Mouse (Mus musculus) CH12.LX (cell line): ENCODE results near the gene Zbtb38. TPM values are rescaled to one million over a fixed set of nuclear protein-coding genes. Genes with fewer than 3 reads are reported as not detected.

Source experiments
- DNase-seq: peaks from one replicate; pipeline ENCODE4 v3.0.0-alpha.2; 2013; ENCODE audit errors: extremely low read depth
- H3K27ac ChIP-seq: 2 replicates; pipeline ENCODE4 v1.5.1; 2012; ENCODE audit warnings: low read depth, mild to moderate bottlenecking, control low read depth, moderate library complexity; ENCODE audit not compliant: insufficient read depth
- H3K27me3 ChIP-seq: replicated peaks from 2 replicates; pipeline ENCODE3; 2012; ENCODE audit warnings: inconsistent platforms
- H3K36me3 ChIP-seq, 2 experiments: replicated peaks in 1 of 2; 2 replicates each; pipeline versions ENCODE3 to v1.6.1; 2012; ENCODE audit warnings: inconsistent platforms in 1 of 2, low read length in 1 of 2, mild to moderate bottlenecking in 1 of 2, mixed read lengths in 1 of 2, moderate library complexity in 1 of 2; ENCODE audit not compliant: control insufficient read depth in 1 of 2, insufficient read depth in 1 of 2
- H3K4me1 ChIP-seq, 2 experiments: 2 replicates each; pipeline ENCODE4 v1.6.1; 2012; ENCODE audit warnings: inconsistent platforms in 1 of 2, moderate library complexity in 1 of 2; ENCODE audit not compliant: insufficient read depth in 2 of 2, control insufficient read depth in 1 of 2
- H3K4me2 ChIP-seq: 2 replicates; pipeline ENCODE4 v1.6.1; 2012; ENCODE audit warnings: low read depth, mild to moderate bottlenecking, control low read depth; ENCODE audit not compliant: poor library complexity, insufficient read depth, severe bottlenecking
- H3K4me3 ChIP-seq, 3 experiments: fragments of 150-350 bp in 1 of 3; sonication (generic) in 1 of 3; replicated peaks in 1 of 3; 2 replicates each; pipeline versions ENCODE3 to v1.5.1; 2011 to 2012; ENCODE audit warnings: low read depth in 2 of 3, low read length in 2 of 3, mild to moderate bottlenecking in 2 of 3, moderate library complexity in 2 of 3, control low read depth in 1 of 3, improper control_type of control experiment in 1 of 3, inconsistent platforms in 1 of 3, mixed read lengths in 1 of 3; ENCODE audit not compliant: poor library complexity in 1 of 3
- H3K79me2 ChIP-seq: replicated peaks from 2 replicates; pipeline ENCODE4 v1.6.1; 2012; ENCODE audit warnings: mild to moderate bottlenecking, moderate library complexity; ENCODE audit not compliant: control insufficient read depth, poor library complexity, insufficient read depth, severe bottlenecking; ENCODE audit errors: extremely low read depth
- H3K9ac ChIP-seq: 2 replicates; pipeline ENCODE4 v1.6.1; 2012; ENCODE audit warnings: low read depth, mild to moderate bottlenecking, control low read depth, moderate library complexity; ENCODE audit not compliant: insufficient read depth
- H3K9me3 ChIP-seq: replicated peaks from 2 replicates; pipeline ENCODE3; 2012; ENCODE audit warnings: low read length, inconsistent platforms, mixed read lengths
- CHD1 ChIP-seq: IDR thresholded peaks from 2 replicates; pipeline ENCODE4 v1.6.1; 2012; ENCODE audit warnings: low read depth, low read length, improper control_type of control experiment, inconsistent platforms
- CHD2 ChIP-seq: IDR thresholded peaks from 2 replicates; pipeline ENCODE4 v1.6.1; 2011; ENCODE audit warnings: low read length, improper control_type of control experiment
- E2F4 ChIP-seq: IDR thresholded peaks from 2 replicates; pipeline ENCODE4 v1.6.1; 2011; ENCODE audit warnings: low read depth, low read length, improper control_type of control experiment; ENCODE audit not compliant: insufficient replicate concordance
- ELF1 ChIP-seq: IDR thresholded peaks from 2 replicates; pipeline ENCODE4 v1.6.1; 2014; ENCODE audit warnings: low read depth, mild to moderate bottlenecking, inconsistent platforms, low read length, improper control_type of control experiment
- ETS1 ChIP-seq: conservative IDR thresholded peaks from 2 replicates; pipeline ENCODE4 v1.6.1; 2012; ENCODE audit warnings: low read depth, mild to moderate bottlenecking, inconsistent platforms, low read length, improper control_type of control experiment, moderate library complexity
- HCFC1 ChIP-seq: IDR thresholded peaks from 2 replicates; pipeline ENCODE4 v1.6.1; 2012; ENCODE audit warnings: low read depth, mild to moderate bottlenecking, inconsistent platforms, low read length, improper control_type of control experiment
- IRF4 ChIP-seq: IDR thresholded peaks from 2 replicates; pipeline ENCODE4 v1.6.1; 2014; ENCODE audit warnings: low read depth, mild to moderate bottlenecking, inconsistent platforms, low read length, improper control_type of control experiment
- JUND ChIP-seq: conservative IDR thresholded peaks from 2 replicates; pipeline ENCODE4 v1.6.1; 2011; ENCODE audit warnings: low read depth, low read length, improper control_type of control experiment
- KAT2A ChIP-seq: IDR thresholded peaks from 2 replicates; pipeline ENCODE4 v1.6.1; 2012; ENCODE audit warnings: low read length, improper control_type of control experiment, inconsistent platforms; ENCODE audit not compliant: insufficient replicate concordance
- MAFK ChIP-seq: IDR thresholded peaks from 2 replicates; pipeline ENCODE4 v1.6.1; 2011; ENCODE audit warnings: low read length, improper control_type of control experiment; ENCODE audit not compliant: insufficient replicate concordance
- MAX ChIP-seq: IDR thresholded peaks from 2 replicates; pipeline ENCODE4 v1.6.1; 2011; ENCODE audit warnings: low read length, improper control_type of control experiment
- MAZ ChIP-seq: IDR thresholded peaks from 2 replicates; pipeline ENCODE4 v1.6.1; 2012; ENCODE audit warnings: low read depth, mild to moderate bottlenecking, inconsistent platforms, low read length, improper control_type of control experiment, moderate library complexity
- MEF2A ChIP-seq: IDR thresholded peaks from 2 replicates; pipeline ENCODE4 v1.6.1; 2014; ENCODE audit warnings: low read depth, mild to moderate bottlenecking, inconsistent platforms, low read length, improper control_type of control experiment, borderline replicate concordance
- MXI1 ChIP-seq: IDR thresholded peaks from 2 replicates; pipeline ENCODE4 v1.6.1; 2011; ENCODE audit warnings: mild to moderate bottlenecking, low read depth, low read length, improper control_type of control experiment
- MYC ChIP-seq: IDR thresholded peaks from 2 replicates; pipeline ENCODE4 v1.6.1; 2011; ENCODE audit warnings: low read depth, mild to moderate bottlenecking, improper control_type of control experiment, low read length
- PAX5 ChIP-seq: IDR thresholded peaks from 2 replicates; pipeline ENCODE4 v1.6.1; 2012; ENCODE audit warnings: low read length, inconsistent platforms, mixed read lengths
- POLR2AphosphoS2 ChIP-seq: IDR thresholded peaks from 2 replicates; pipeline ENCODE4 v1.6.1; 2011; ENCODE audit warnings: low read depth, low read length, improper control_type of control experiment
- RAD21 ChIP-seq: IDR thresholded peaks from 2 replicates; pipeline ENCODE4 v1.6.1; 2011; ENCODE audit warnings: low read depth, mild to moderate bottlenecking, low read length, improper control_type of control experiment, moderate library complexity
- SMC3 ChIP-seq: IDR thresholded peaks from 2 replicates; pipeline ENCODE4 v1.6.1; 2011; ENCODE audit warnings: low read depth, low read length, improper control_type of control experiment
- TBP ChIP-seq: conservative IDR thresholded peaks from 2 replicates; pipeline ENCODE4 v1.6.1; 2011; ENCODE audit warnings: low read depth, low read length, improper control_type of control experiment
- TCF12 ChIP-seq: IDR thresholded peaks from 2 replicates; pipeline ENCODE4 v1.6.1; 2014; ENCODE audit warnings: low read depth, mild to moderate bottlenecking, inconsistent platforms, low read length, improper control_type of control experiment
- UBTF ChIP-seq: IDR thresholded peaks from 2 replicates; pipeline ENCODE4 v1.6.1; 2012; ENCODE audit warnings: low read depth, mild to moderate bottlenecking, inconsistent platforms, low read length, improper control_type of control experiment, moderate library complexity
- USF1 ChIP-seq: IDR thresholded peaks from 2 replicates; pipeline ENCODE4 v1.6.1; 2014; ENCODE audit warnings: low read depth, mild to moderate bottlenecking, inconsistent platforms, low read length, improper control_type of control experiment
- USF2 ChIP-seq: conservative IDR thresholded peaks from 2 replicates; pipeline ENCODE4 v1.6.1; 2011; ENCODE audit warnings: low read depth, low read length, improper control_type of control experiment
- ZC3H11A ChIP-seq: IDR thresholded peaks from 2 replicates; pipeline ENCODE4 v1.6.1; 2012; ENCODE audit warnings: low read depth, mild to moderate bottlenecking, inconsistent platforms, low read length, improper control_type of control experiment
- dilution Hi-C: fragments of 300-500 bp; cut with MboI; formaldehyde crosslinking; loops from 2 replicates; pipeline ENCODE4 v1.14.3; 2020; ENCODE audit warnings: low sequenced_read_pairs; ENCODE audit not compliant: extremely low pct_unique_long_range_greater_than_20kb, extremely low pct_ligation_motif_present
- in situ Hi-C: fragments of 300-500 bp; cut with MboI; formaldehyde crosslinking; loops from 3 replicates; pipeline ENCODE4 v1.14.3; 2019; ENCODE audit warnings: low sequenced_read_pairs, low pct_ligation_motif_present, low pct_unique_long_range_greater_than_20kb, mixed read lengths
- polyA plus RNA-seq: library from polyadenylated mRNA; unstranded; fragments of >175 nt; gene quantifications from 2 replicates; pipeline ENCODE4 v1.2.1, GENCODE M21; 2012; ENCODE audit warnings: low read depth; ENCODE audit not compliant: insufficient read length
- total RNA-seq, 2 experiments: library from RNA; depleted of rRNA; stranded (reverse); fragments of 300-350 nt in 1 of 2; fragments of >200 nt in 1 of 2; gene quantifications; 2 replicates each; pipeline ENCODE4 v1.2.3; 2012 to 2014

The Zbtb38 gene
- total and polyA plus RNA-seq, 3 experiments: 51.7 to 102 (median 68.8) TPM

- in situ Hi-C loops (no loop called here), dilution Hi-C loops (no loop called here)
- Histone ChIP-seq H3K4me1 (peaks cover 0 to 41% of the 10 kb centered on the region in 2 experiments; a peak in 2 of 4 replicates), H3K9ac (no peak overlapping the region), H3K36me3 (peaks cover 79 to 94% of the 10 kb centered on the region in 2 experiments), H3K9me3 (no peaks in the 10 kb centered on the region), H3K27ac (no peak overlapping the region), H3K4me2 (no peak overlapping the region), H3K27me3 (no peaks in the 10 kb centered on the region), H3K79me2 (peaks cover 63% of the 10 kb centered on the region), H3K4me3 (no peak overlapping the region)
- no peak for TF ChIP-seq ELF1
- no peak for TF ChIP-seq SMC3
- no peak for TF ChIP-seq TBP
- TF ChIP-seq POLR2AphosphoS2: no peak
- TF ChIP-seq USF2: no peak
- no peak for TF ChIP-seq ZC3H11A
- TF ChIP-seq CHD2: no peak
- no peak for TF ChIP-seq MAX
- no peak for TF ChIP-seq PAX5
- no peak for TF ChIP-seq IRF4
- no peak for TF ChIP-seq UBTF
- TF ChIP-seq MYC: no peak
- TF ChIP-seq RAD21: no peak
- TF ChIP-seq KAT2A: no peak
- TF ChIP-seq ETS1: no peak
- no peak for TF ChIP-seq E2F4
- TF ChIP-seq MAFK: no peak
- TF ChIP-seq MXI1: no peak
- DNase-seq: no peak
Observed at GRCm38 (mm10) chr9:96688194-96688875, 64.3 kb downstream of the Zbtb38 start.

DNA sequence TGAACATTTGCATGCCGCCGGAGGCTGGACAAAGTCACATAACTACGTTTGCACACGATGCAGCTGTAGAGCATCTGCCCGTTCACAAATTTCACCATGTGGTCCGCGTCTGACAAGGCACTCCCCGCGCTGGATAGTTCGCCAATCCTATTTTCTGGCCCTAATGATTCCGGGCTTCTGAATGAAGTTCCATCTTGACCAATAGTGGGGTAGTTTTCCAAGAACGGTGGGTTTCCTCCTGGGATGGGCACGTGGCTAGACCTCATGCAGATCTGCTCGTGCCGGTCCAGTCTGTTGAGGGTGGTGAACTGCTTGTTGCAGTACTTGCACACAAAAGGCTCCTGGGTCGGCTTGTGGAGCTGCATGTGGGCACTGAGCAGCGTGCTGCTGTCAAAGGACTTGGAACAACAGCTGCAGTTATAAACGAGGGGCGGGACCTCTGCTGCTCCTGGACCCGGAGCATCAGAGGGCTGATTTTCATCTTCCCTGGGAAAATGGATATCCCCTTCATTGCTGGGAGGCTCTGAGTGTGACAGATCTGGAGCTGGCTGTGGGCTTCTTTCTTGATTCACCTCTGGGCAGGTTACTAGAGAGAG is 64.9 kb downstream of the Zbtb38 start:
- Histone ChIP-seq H3K4me3 (no peak overlapping the region), H3K36me3 (peaks cover 75 to 90% of the 10 kb centered on the region in 2 experiments), H3K79me2 (peaks cover 56% of the 10 kb centered on the region), H3K4me2 (no peak overlapping the region), H3K27me3 (no peaks in the 10 kb centered on the region), H3K9ac (no peak overlapping the region), H3K27ac (no peak overlapping the region), H3K9me3 (no peaks in the 10 kb centered on the region), H3K4me1 (peaks cover 0 to 41% of the 10 kb centered on the region in 2 experiments; a peak in 2 of 4 replicates)
- dilution Hi-C loops (no loop called here), in situ Hi-C loops (no loop called here)
- TF ChIP-seq POLR2AphosphoS2 (no peak), JUND (no peak), MAX (no peak), USF1 (no peak), IRF4 (no peak), MXI1 (no peak), MEF2A (no peak), ETS1 (no peak), CHD1 (no peak), E2F4 (no peak), HCFC1 (no peak), TCF12 (no peak), MAZ (no peak), MAFK (no peak)
- no peak for DNase-seq
